Mouse (Mus musculus): ENCODE data around the gene Utrn.

- TF ChIP-seq CTCF (IDR thresholded peaks at IDR 0.05; ENCODE audit: low read depth, low read length) (no peak), POLR2A (IDR thresholded peaks at IDR 0.05; ENCODE audit: insufficient read depth, low read length) (no peak)
Observed at GRCm38 (mm10) chr10:12850781-12851471, 18.2 kb downstream of the Utrn start.

Measured in ES-Bruce4 (cell line).